In the genomic region with DNA sequence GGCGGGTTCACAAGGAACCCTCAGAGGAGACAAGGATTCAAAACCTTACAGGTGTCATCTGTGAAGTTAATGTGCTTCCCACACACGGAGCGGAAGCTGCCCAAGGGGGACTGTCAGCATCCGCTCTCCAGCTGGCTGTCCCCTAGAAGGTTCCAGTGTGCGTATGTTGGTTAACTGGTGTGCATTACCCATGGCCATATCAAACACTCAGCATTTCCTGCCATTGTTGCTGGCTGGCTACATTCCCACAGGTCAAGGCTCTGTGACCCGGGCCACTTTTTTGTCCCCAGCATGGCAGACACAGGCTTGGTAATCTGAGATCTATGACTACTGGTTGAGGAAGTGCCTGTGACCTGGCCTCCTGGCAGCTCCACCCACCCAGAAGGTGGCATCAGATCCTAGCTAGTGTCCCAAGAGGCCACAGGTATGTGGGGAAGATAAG, we compare ENCODE assay signal across 10 mouse cellular contexts. TPM values are rescaled to one million over a fixed set of nuclear protein-coding genes. Genes with fewer than 3 reads are reported as not detected.
DNase-seq lines count a peak whose midpoint lies in the region; ATAC-seq lines count a peak whose summit lies in the region.
"Had no signal": no experiment of that assay in that cellular context is flagged by ENCODE, and none has a peak within 500 bp of the region (broad histone marks: within the 10 kb centered on the region; RNA-seq: fewer than 3 reads in every experiment).

No protein-coding gene starts in this region.

- H3K4me2 ChIP-seq in heart, embryonic 11.5 days: no peak overlapping the region
- no peak overlapping the region for H3K4me2 ChIP-seq in kidney, embryonic 15.5 days
- H3K4me2 ChIP-seq: midbrain, embryonic 11.5 days had no signal

- no peaks in the 10 kb centered on the region for H3K4me1 ChIP-seq in heart, embryonic 11.5 days (ENCODE audit: control insufficient read depth, insufficient read depth, low read length)
- H3K4me1 ChIP-seq in kidney, embryonic 15.5 days: no peaks in the 10 kb centered on the region

- H3K36me3 ChIP-seq in heart, embryonic 11.5 days (ENCODE audit: control insufficient read depth, insufficient read depth, low read length): peaks cover 43% of the 10 kb centered on the region
- H3K36me3 ChIP-seq in kidney, embryonic 15.5 days: peaks cover 98% of the 10 kb centered on the region

- H3K9me3 ChIP-seq in heart, embryonic 11.5 days (replicated peaks; ENCODE audit: control insufficient read depth, low read length): peaks cover 12% of the 10 kb centered on the region
- H3K9me3 ChIP-seq in kidney, embryonic 15.5 days (replicated peaks): peaks cover 18% of the 10 kb centered on the region

- 73% methylated on average over 6 of the region's 6 CpGs for WGBS in heart, embryonic 11.5 days (ENCODE audit: insufficient replicate concordance)
- WGBS in kidney, embryonic 15.5 days: 78% methylated on average over 6 of the region's 6 CpGs

- DNase-seq in adrenal gland, adult (ENCODE audit: inconsistent age in 2 of 2, low spot score in 1 of 2): peak; percentile 75 to 85
- no peak for DNase-seq in adrenal gland, postnatal 4 days (ENCODE audit: low spot score in 2 of 2)
- peak; percentile 76 for DNase-seq in lung, postnatal 10 days
- DNase-seq in ovary, postnatal 14 days (ENCODE audit: low spot score): no peak
- DNase-seq in left cerebral cortex, adult 8-10 months (ENCODE audit: low spot score in 2 of 2): no peak
- no peak for DNase-seq in B cell, adult 2 months
- DNase-seq: embryo, embryonic 11 days had no signal

- no peaks in the 10 kb centered on the region for H3K27me3 ChIP-seq in heart, embryonic 11.5 days (ENCODE audit: control insufficient read depth, insufficient read depth, low read length)
- no peaks in the 10 kb centered on the region for H3K27me3 ChIP-seq in kidney, embryonic 15.5 days

- peak overlapping the region; percentile 66 for H3K27ac ChIP-seq in heart, embryonic 11.5 days (ENCODE audit: low read depth, low read length)
- peak overlapping the region; percentile 29; the same call in 1 of the 2 replicates for H3K27ac ChIP-seq in kidney, embryonic 15.5 days

- no peak overlapping the region for H3K9ac ChIP-seq in heart, embryonic 11.5 days (ENCODE audit: low read depth, low read length)
- no peak overlapping the region for H3K9ac ChIP-seq in kidney, embryonic 15.5 days

- ATAC-seq in heart, embryonic 11.5 days (replicated peaks; ENCODE audit: insufficient number of reproducible peaks, low FRiP score, low TSS enrichment): peak; percentile 31; the same call in 1 of the 2 replicates
- no peak for ATAC-seq in kidney, embryonic 15.5 days (replicated peaks; ENCODE audit: low FRiP score)

- no peak overlapping the region for H3K4me3 ChIP-seq in heart, embryonic 11.5 days (ENCODE audit: low read depth, low read length)
- no peak overlapping the region for H3K4me3 ChIP-seq in kidney, embryonic 15.5 days (replicated peaks)

RNA-seq across cellular contexts. Expression of gene Tomm40, which starts 7.5 kb away (rescaled TPM):
- 100 to 1,000 TPM; 137 to 139 TPM for total RNA-seq in adrenal gland, postnatal 4 days (2021)
- 142 and 154 TPM in 2 replicates for polyA plus RNA-seq in heart, embryonic 11.5 days (2014; fragmentation: Nextera tagmentation; extraction: Ambion mirVana)
- 168 and 177 TPM in 2 replicates for polyA plus RNA-seq in kidney, embryonic 15.5 days (2015; fragmentation: Nextera tagmentation; extraction: Ambion mirVana)
- 100 to 1,000 TPM; 109 to 112 (median 111) TPM for total RNA-seq in left cerebral cortex, adult 8-10 months (2022)

RNA-seq across cellular contexts. Expression of gene Apoe, which starts 23.8 kb away (rescaled TPM):
- 1,000 to 10,000 TPM in 1 of 2 experiments, 100 to 1,000 TPM in 1; 636 to 2,003 TPM for total RNA-seq in adrenal gland, postnatal 4 days (2021)
- polyA plus RNA-seq in heart, embryonic 11.5 days (2014; fragmentation: Nextera tagmentation; extraction: Ambion mirVana): 357 and 371 TPM in 2 replicates
- 259 and 340 TPM in 2 replicates for polyA plus RNA-seq in kidney, embryonic 15.5 days (2015; fragmentation: Nextera tagmentation; extraction: Ambion mirVana)
- total RNA-seq in left cerebral cortex, adult 8-10 months (2022): 1,000 to 10,000 TPM; 1,704 to 2,821 (median 2,131) TPM

RNA-seq across cellular contexts. Expression of gene Nectin2, which starts 27.5 kb away (rescaled TPM):
- total RNA-seq in adrenal gland, postnatal 4 days (2021): 10 to 100 TPM; 72.0 to 80.6 TPM
- polyA plus RNA-seq in heart, embryonic 11.5 days (2014; fragmentation: Nextera tagmentation; extraction: Ambion mirVana): 87.0 and 100 TPM in 2 replicates
- polyA plus RNA-seq in kidney, embryonic 15.5 days (2015; fragmentation: Nextera tagmentation; extraction: Ambion mirVana): 130 and 138 TPM in 2 replicates
- 1 to 10 TPM; 6.5 to 8.0 (median 7.4) TPM for total RNA-seq in left cerebral cortex, adult 8-10 months (2022)

RNA-seq across cellular contexts. Expression of gene Apoc1, which starts 30.3 kb away (rescaled TPM):
- total RNA-seq in adrenal gland, postnatal 4 days (2021): 100 to 1,000 TPM; 390 to 714 TPM
- 6.9 and 10.8 TPM in 2 replicates for polyA plus RNA-seq in heart, embryonic 11.5 days (2014; fragmentation: Nextera tagmentation; extraction: Ambion mirVana)
- polyA plus RNA-seq in kidney, embryonic 15.5 days (2015; fragmentation: Nextera tagmentation; extraction: Ambion mirVana): 15.7 and 20.7 TPM in 2 replicates
- 1 to 10 TPM; 3.4 to 6.2 (median 4.7) TPM for total RNA-seq in left cerebral cortex, adult 8-10 months (2022)

RNA-seq across cellular contexts. Expression of gene Apoc4, which starts 41.5 kb away (rescaled TPM):
- total RNA-seq in adrenal gland, postnatal 4 days (2021): 100 to 1,000 TPM in 1 of 2 experiments, 10 to 100 TPM in 1; 82.0 to 218 TPM
- 0.34 TPM in 1 of 2 replicates, not detected in the other for polyA plus RNA-seq in heart, embryonic 11.5 days (2014; fragmentation: Nextera tagmentation; extraction: Ambion mirVana)
- 2.3 and 6.6 TPM in 2 replicates for polyA plus RNA-seq in kidney, embryonic 15.5 days (2015; fragmentation: Nextera tagmentation; extraction: Ambion mirVana)
- under 1 TPM in 1 of 4 experiments, not detected in 3; 0.81 TPM for total RNA-seq in left cerebral cortex, adult 8-10 months (2022)
- polyA plus RNA-seq: midbrain, embryonic 11.5 days had no signal

Comparison
In these comparisons a context has a peak if more than half of its experiments do, and no peak if none do; other contexts are left out.
1. DNase-seq: peak in adrenal gland, adult (2 of 2) and lung, postnatal 10 days (single experiment); none in adrenal gland, postnatal 4 days (0 of 2), ovary, postnatal 14 days (single experiment), left cerebral cortex, adult 8-10 months (0 of 2) and B cell, adult 2 months (0 of 2).
2. RNA of gene Nectin2, which starts 27.5 kb away (total RNA-seq): 72.0 to 80.6 TPM in adrenal gland, postnatal 4 days; 6.5 to 8.0 TPM in left cerebral cortex, adult 8-10 months; every median in the first group is over 4 times any median in the second.